Mouse (Mus musculus) thymus, postnatal 4 days (tissue): ENCODE data around the gene Ssna1.
A peak's percentile ranks its signal among the peaks of the same experiment; 100 is the strongest.

ENCODE experiments used
- DNase-seq: peaks from one replicate; pipeline ENCODE4 v3.0.0; 2021

Ssna1 gene

GRCm38 (mm10) chr2:25289651-25290050 is 17.4 kb upstream of the Ssna1 start, which contains the start of gene Lrrc26:
Lrrc26 (plus strand) TSS chr2:25289915.
- no peak for DNase-seq

DNA sequence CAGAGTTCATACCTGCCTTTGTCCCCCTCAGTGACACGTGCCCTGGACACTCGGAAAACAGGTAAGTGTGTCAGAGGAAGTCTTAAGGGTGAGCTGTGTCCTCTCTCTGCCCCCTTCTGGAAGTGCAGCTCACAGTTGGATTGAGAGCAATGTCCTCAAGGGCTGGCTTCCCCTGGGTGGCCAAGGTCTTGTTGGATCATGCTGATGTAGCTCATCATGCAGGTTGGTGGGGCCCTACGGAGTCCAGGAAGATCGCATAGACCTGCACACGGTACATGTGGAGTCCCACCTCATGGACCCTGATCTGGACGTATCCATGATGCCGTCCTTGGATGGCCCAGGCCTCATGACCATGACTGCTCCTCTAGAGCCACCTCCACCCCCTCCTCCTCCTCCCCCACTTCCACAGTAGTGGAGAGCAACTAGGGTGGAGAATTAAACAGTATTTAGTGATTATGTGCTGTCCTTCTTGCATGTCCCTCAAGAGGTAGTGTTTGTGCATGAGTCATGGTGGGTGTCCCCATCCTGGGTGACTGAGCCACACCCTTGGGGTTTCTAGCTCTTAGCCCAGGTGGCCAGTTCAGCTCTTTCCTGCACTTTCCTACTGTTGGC is 16.6 kb upstream of the Ssna1 start:
- no peak for DNase-seq

DNA sequence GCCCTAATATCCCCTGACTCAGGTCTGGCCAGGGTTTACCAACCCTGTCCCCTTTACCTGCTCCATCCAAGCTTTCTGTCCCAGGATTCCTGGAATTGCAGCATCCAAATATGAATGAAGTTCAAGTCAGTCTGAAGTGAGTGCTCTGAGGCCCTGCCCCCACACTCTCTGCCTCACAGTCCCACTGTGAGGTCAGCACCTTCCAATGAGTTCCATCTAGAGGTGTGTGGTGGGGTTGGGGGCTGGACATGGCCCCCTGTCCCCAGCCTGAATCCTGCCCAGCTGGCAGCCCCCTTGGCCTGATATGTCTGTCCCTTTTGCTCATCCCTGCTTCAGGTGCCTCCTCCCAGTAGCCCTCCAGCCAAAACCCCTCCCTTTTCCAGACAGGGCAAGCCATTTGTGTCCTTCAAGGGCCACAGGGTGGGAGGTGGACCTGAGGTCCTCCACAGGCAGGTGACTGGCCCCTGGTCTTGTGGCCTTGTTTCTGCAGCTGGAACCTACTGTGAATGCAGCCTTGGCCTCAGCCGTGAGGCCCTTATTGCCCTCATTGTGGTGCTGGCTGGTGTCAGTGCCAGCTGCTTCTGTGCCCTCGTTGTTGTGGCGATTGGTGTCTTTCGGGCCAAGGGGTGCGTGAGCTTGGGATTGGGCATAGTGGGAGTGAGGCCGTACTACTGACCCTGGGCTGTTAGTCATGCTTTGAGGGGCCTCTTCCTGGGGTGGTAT is 15.8 kb upstream of the Ssna1 start, which contains the start of gene Tmem210:
Gene Tmem210, plus strand, starts transcription at position 219 of the 723 bp plus-strand sequence.
- no peak for DNase-seq

- DNase-seq, result no peak
These were observed 14.8 kb upstream of the Ssna1 start for GRCm38 (mm10) chr2:25286837-25287636.

DNA sequence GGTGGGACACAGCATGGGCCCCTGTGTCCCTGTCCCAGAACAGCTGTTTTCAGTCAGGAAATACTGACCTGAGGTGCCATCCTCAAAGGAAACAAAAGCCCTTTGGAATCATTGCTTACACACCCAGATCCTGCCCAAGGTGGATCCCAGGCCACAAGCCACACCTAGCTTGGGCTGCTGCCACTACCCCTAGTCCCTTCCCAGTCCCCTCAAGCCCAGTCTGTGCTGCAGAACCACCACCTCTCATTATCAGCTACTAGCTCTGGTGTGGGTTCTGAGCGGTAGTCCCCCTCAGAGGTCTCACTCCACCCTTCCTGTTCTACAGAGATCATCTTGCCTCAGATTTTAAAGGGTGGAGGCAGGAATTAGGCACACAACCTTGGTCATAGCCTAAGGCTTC is 14.1 kb upstream of the Ssna1 start:
- DNase-seq, result no peak

DNA sequence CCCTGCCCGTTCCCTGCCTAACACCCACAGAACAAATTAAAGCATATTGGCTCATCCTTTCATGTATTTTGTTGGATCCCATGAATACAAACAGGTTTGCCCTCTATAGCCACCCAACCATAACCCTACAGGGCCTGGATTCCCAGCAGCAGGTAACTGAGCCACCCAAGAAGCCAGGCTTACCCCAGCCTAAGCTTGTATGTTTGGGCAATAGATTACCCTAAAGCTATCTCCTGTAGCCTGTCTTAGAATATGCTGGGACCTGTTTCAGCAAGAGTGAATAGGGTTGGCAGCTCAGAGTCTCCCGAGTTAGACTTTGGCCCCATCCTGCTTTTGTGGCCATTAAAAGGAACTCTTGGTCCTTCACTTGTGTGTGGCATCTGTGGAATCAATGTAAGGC is 13.3 kb upstream of the Ssna1 start:
- DNase-seq, result no peak

GRCm38 (mm10) chr2:25278928-25279882 is 7.0 kb upstream of the Ssna1 start:
- peak; percentile 90 for DNase-seq

GRCm38 (mm10) chr2:25273010-25273409 is 772 bp upstream of the Ssna1 start:
- no peak for DNase-seq

GRCm38 (mm10) chr2:25272515-25272914 is 277 bp upstream of the Ssna1 start:
- DNase-seq, result no peak

DNA sequence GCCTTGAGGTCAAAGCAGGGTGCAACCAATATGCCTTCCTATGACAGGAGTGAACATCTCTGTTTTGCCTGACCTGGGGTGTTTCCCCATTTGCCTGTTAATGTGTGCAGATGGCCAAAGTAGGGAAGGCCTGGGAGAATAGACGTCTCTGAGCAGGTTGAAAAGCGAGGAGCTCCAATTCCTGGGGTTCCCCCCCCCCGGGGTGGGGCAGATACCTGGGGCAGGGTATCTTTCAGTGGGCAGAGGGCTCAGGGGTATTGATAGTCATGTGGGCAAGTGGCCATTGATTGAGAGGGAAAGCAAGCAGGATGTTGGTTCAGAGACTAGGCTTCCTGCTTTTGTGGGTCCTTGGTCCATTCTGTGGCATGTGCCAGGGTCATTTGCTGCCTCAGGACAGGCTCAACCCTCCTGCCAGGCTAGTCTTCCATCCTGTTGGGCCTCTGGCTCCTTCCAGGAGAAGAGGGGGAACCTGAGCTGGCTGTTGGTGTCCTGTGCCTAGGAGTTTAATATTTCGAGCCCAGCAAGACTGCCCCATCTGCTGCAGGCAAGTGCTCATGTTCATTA is 4.4 kb downstream of the Ssna1 start:
- DNase-seq, result no peak

- DNase-seq, result no peak
These were observed 5.0 kb downstream of the Ssna1 start for GRCm38 (mm10) chr2:25267241-25267640.

- DNase-seq, result no peak
These were observed 5.5 kb downstream of the Ssna1 start for GRCm38 (mm10) chr2:25266720-25267119.

DNA sequence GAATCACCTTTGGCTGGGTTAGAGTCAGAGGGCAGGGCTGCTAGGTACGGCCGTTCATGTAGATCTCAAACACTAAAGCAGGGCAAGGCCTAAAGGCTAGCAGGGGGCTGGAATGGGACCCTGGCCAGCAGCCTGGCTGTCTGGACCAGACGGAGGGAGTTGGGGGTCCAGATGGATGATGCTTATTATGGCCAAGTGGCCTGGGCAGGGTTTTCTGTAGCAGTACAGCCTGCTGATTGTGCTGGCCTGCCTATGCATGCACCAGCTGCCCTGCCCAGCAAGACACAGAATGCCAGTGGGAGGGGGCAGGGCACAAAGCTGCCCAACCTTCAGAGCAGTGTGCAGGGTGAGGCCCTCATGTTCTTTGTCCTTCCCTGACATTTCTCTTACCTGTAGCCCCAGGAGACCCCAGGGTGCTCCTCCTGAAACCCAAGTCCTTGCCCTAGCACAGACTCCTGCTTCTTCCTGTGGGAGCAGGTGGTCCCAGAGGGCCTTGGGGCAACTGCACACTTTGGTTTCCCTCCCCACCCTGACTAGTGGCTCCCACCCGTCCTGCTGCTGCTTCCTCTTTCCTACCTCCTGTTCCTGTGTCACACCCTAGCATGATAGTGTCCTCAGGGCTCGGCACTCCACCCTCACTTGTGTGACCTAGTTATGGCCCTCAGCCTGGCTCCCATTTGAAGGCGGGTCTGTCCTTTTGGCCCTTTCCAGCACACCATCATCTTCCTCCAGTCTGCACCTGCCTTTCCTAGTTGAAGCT is 6.2 kb downstream of the Ssna1 start:
- DNase-seq, result no peak

DNA sequence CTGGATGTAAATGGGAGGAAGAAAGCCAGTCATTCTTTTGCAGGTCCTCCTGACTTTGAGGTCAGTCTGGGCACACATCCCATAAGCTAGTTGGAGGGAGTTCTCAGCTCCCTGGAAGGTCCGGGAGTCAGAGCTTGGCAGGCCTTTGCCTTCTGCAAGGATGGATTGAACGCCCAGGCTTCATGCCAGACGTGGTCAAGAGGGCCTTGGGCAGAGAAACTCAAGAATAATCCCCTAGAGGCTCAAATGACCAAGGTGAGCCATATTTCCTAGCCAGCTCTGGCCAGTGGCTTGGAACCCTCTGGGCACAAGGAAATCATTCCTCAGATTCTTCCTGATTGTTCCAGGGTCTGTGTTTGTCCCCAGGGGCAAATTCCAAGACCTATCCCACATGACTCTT is 7.4 kb downstream of the Ssna1 start:
- DNase-seq, result no peak

DNA sequence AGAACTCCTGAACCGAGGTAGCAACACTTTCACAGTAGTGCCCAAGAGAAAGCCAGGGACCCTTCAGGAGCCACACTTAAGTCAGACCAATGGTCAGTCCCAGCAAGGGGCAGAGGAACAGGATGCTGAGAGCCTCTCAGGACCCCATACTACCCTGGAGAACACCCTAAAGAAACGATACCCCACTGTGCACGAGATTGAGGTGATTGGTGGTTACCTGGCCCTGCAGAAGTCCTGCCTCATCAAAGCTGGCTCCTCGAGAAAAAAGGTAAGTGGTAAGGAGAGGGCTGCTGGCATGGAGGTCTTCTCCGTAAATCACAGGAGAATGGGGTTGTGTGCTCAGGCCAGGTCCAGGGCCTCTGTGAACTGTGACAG is 8.0 kb downstream of the Ssna1 start:
- no peak for DNase-seq

- no peak for DNase-seq
These were observed 8.5 kb downstream of the Ssna1 start for GRCm38 (mm10) chr2:25263623-25264285.

DNA sequence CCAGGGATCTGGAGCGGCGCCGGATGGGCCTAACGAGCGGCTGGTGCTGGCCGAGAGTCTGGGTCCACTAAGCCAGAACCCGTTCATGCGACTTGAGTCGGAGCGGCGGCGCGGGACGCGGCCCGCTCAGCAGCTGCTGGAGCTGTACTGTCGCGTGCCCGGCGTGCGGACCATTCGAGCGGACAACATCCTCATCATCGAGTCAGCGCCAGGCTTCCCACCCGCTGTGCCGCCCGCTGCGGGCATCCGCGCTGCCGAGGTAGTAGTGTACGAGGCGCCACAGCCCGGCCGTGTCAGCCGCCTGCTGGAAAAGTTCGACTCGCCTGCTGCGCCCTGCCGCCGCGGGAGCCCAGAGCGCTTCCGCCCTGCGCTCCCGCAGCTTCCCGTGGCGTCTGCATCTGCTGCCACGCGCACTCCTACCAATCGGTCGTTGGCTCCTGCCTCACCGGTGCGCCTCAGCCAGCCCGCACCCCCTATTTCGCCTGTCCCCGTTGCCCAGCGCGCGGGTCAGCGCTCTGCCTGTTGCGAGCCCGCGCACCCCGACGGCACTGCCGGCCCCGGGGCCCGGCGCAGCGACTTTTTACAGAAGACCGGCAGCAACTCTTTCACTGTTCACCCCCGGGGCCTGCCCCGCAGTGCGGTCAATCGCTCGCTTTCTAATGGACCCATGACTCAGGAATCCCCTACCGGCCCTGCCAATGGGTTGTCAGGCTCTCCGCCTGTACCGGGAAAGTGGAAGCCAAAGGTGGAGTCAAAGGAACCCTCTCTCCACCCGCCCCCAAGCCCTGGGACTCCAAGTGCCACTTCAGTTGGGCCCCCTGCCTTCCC is 9.2 kb downstream of the Ssna1 start:
- DNase-seq, result peak; percentile 77

DNA sequence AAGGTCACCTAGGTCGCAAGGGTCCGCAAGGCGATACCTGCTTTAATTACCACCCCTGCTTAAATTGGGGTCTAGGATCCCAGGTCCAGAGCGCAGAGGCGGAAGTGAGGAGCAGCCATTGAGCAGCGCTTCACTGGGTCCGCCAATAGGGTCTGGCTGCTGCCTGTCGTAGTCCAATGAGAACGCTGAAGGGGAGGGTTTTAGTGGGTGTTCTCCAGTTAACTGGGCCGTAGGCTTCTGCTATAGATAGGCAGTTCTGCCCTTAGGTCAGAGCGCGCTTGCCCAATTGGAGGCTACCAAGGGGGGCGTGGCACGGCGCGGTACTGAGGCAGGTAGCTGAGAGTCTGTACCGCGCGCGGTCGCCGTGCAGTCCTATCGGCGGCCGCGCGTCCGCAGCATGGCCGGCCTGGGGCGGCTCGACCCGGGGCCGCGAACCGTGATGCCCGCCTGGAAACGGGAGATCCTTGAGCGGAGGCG is 9.9 kb downstream of the Ssna1 start, which contains the start of gene Tprn:
Gene Tprn, plus strand, starts transcription at position 328 of the 477 bp plus-strand sequence.
- peak; percentile 95 for DNase-seq

DNA sequence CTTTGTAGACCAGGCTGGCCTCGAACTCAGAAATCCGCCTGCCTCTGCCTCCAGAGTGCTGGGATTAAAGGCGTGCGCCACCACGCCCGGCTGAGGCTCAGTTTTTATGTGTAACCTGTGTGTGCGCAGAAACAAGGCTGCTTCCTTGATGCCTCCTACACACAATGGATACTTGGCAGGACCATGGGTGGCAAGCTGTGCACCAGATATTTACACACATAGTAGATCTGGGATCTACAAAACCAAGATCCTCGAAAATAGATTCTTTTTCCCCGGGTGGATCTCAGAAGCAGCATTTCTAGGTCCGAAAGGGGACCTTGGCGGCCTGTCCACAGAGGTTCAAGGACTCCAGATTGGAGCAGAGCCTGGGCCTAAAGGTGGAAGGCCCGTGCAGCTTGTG is 10.4 kb downstream of the Ssna1 start:
- no peak for DNase-seq

- peak; percentile 44 for DNase-seq
These were observed 13.4 kb downstream of the Ssna1 start for GRCm38 (mm10) chr2:25258887-25259286.
